Mouse (Mus musculus) forebrain, embryonic 11.5 days (tissue): ENCODE measurements around the gene Dnajc12. TPM values are rescaled to one million over a fixed set of nuclear protein-coding genes. Genes with fewer than 3 reads are reported as not detected.
A peak's percentile ranks its signal among the peaks of the same experiment; 100 is the strongest.
"Not testable (repeated sequence)": the region's sequence is repeated elsewhere in the genome, so short reads cannot be mapped to it uniquely, and the experiment has no call there.

Experiments used
- ATAC-seq: fragments of 200-750 bp; cut with Nextera tagmentation; replicated peaks from 2 replicates; pipeline ENCODE4 v1.8.0; 2017; ENCODE audit warnings: moderate TSS enrichment; ENCODE audit not compliant: low FRiP score
- DNase-seq: peaks from one replicate; pipeline ENCODE4 v3.0.0-alpha.2; 2017; ENCODE audit warnings: low spot score
- H3K27ac ChIP-seq: fragments of 300-500 bp; sonication (generic); 2 replicates; pipeline ENCODE4 v1.5.1; 2014; ENCODE audit warnings: low read depth, low read length
- H3K27me3 ChIP-seq: fragments of 300-500 bp; sonication (generic); 2 replicates; pipeline ENCODE4 v1.6.1; 2014; ENCODE audit warnings: mild to moderate bottlenecking, low read length, mixed read lengths; ENCODE audit not compliant: control insufficient read depth, insufficient read depth
- H3K36me3 ChIP-seq: fragments of 300-500 bp; sonication (generic); 2 replicates; pipeline ENCODE4 v1.6.1; 2014; ENCODE audit warnings: mild to moderate bottlenecking, low read length, moderate library complexity, mixed read lengths; ENCODE audit not compliant: control insufficient read depth, insufficient read depth
- H3K4me1 ChIP-seq: fragments of 300-500 bp; sonication (generic); replicated peaks from 2 replicates; pipeline ENCODE4 v1.6.1; 2014; ENCODE audit warnings: low read length, mixed read lengths; ENCODE audit not compliant: control insufficient read depth, insufficient read depth
- H3K4me2 ChIP-seq: fragments of 300-500 bp; sonication (generic); 2 replicates; pipeline ENCODE4 v1.6.1; 2014; ENCODE audit warnings: low read depth, mild to moderate bottlenecking, low read length, moderate library complexity, mixed read lengths; ENCODE audit not compliant: severe bottlenecking
- H3K4me3 ChIP-seq: fragments of 300-500 bp; sonication (generic); 2 replicates; pipeline ENCODE4 v1.5.1; 2014; ENCODE audit warnings: low read depth, low read length
- H3K9ac ChIP-seq: fragments of 300-500 bp; sonication (generic); 2 replicates; pipeline ENCODE4 v1.6.1; 2014; ENCODE audit warnings: low read length
- H3K9me3 ChIP-seq: fragments of 300-500 bp; sonication (generic); 2 replicates; pipeline ENCODE4 v1.6.1; 2016; ENCODE audit warnings: low read length, mixed read lengths; ENCODE audit not compliant: control insufficient read depth
- WGBS: fragments of 180-500 bp; shearing (Covaris S2); extraction: QIAGEN DNeasy Blood & Tissue Kit; methylation state at CpG from one replicate; pipeline ENCODE4 v1.1.7; 2014; 5-methylcytosine and 5-hydroxymethylcytosine counted together
- polyA plus RNA-seq: library from polyadenylated mRNA; unstranded; fragments of >200 nt; fragmentation: Nextera tagmentation; extraction: Ambion mirVana; gene quantifications from 2 replicates; pipeline ENCODE4 v1.2.1, GENCODE M21; 2014

Dnajc12 gene
- polyA plus RNA-seq, 1 experiment from 2014 or later = 8.7 TPM

GRCm38 (mm10) chr10:63350666-63351065 is 31.6 kb upstream of the Dnajc12 start:
- Histone ChIP-seq H3K36me3 (no peaks in the 10 kb centered on the region), H3K27ac (no peak overlapping the region), H3K4me1 (no peaks in the 10 kb centered on the region), H3K4me2 (no peak overlapping the region), H3K9ac (no peak overlapping the region), H3K27me3 (no peaks in the 10 kb centered on the region), H3K9me3 (no peaks in the 10 kb centered on the region), H3K4me3 (no peak overlapping the region)
- DNase-seq (no peak), ATAC-seq (no peak)
- 87% methylated on average over 7 of the region's 7 CpGs for WGBS

GRCm38 (mm10) chr10:63351099-63351498 is 31.1 kb upstream of the Dnajc12 start:
- H3K36me3 ChIP-seq, H3K4me1 ChIP-seq, ATAC-seq, H3K27me3 ChIP-seq, H3K9ac ChIP-seq, H3K27ac ChIP-seq, H3K9me3 ChIP-seq, H3K4me3 ChIP-seq, H3K4me2 ChIP-seq: not testable (repeated sequence)
- DNase-seq = peak; percentile 14
- WGBS = 89% methylated on average over 7 of the region's 7 CpGs

- WGBS = 88% methylated on average over 5 of the region's 5 CpGs
- H3K4me2 ChIP-seq = no peak overlapping the region
- H3K9me3 ChIP-seq = no peaks in the 10 kb centered on the region
- H3K36me3 ChIP-seq = no peaks in the 10 kb centered on the region
- no peak overlapping the region for H3K27ac ChIP-seq
- DNase-seq = no peak
- H3K27me3 ChIP-seq = no peaks in the 10 kb centered on the region
- no peaks in the 10 kb centered on the region for H3K4me1 ChIP-seq
- H3K4me3 ChIP-seq = no peak overlapping the region
- H3K9ac ChIP-seq = no peak overlapping the region
- ATAC-seq = no peak
These were observed 30.1 kb upstream of the Dnajc12 start for GRCm38 (mm10) chr10:63352111-63352510.

- H3K9me3 ChIP-seq = no peaks in the 10 kb centered on the region
- no peaks in the 10 kb centered on the region for H3K36me3 ChIP-seq
- no peaks in the 10 kb centered on the region for H3K4me1 ChIP-seq
- DNase-seq (no peak), ATAC-seq (no peak)
- 70% methylated on average over 1 of the region's 1 CpGs for WGBS
- no peak overlapping the region for H3K27ac ChIP-seq
- no peak overlapping the region for H3K9ac ChIP-seq
- H3K4me3 ChIP-seq = no peak overlapping the region
- no peaks in the 10 kb centered on the region for H3K27me3 ChIP-seq
- no peak overlapping the region for H3K4me2 ChIP-seq
These were observed 21.7 kb upstream of the Dnajc12 start for GRCm38 (mm10) chr10:63360502-63360901.

GRCm38 (mm10) chr10:63365918-63366455 is 16.3 kb upstream of the Dnajc12 start:
- Histone ChIP-seq H3K4me2 (no peak overlapping the region), H3K27ac (no peak overlapping the region), H3K4me1 (no peaks in the 10 kb centered on the region), H3K36me3 (no peaks in the 10 kb centered on the region), H3K4me3 (no peak overlapping the region), H3K9ac (no peak overlapping the region), H3K9me3 (no peaks in the 10 kb centered on the region), H3K27me3 (no peaks in the 10 kb centered on the region)
- DNase-seq = no peak
- WGBS = 62% methylated on average over 7 of the region's 7 CpGs
- ATAC-seq = no peak

- H3K4me1 ChIP-seq = no peaks in the 10 kb centered on the region
- no peak overlapping the region for H3K4me2 ChIP-seq
- no peak overlapping the region for H3K9ac ChIP-seq
- no peaks in the 10 kb centered on the region for H3K27me3 ChIP-seq
- ATAC-seq = no peak
- no peaks in the 10 kb centered on the region for H3K9me3 ChIP-seq
- H3K36me3 ChIP-seq = no peaks in the 10 kb centered on the region
- no peak for DNase-seq
- no peak overlapping the region for H3K27ac ChIP-seq
- H3K4me3 ChIP-seq = no peak overlapping the region
- WGBS = 79% methylated on average over 6 of the region's 6 CpGs
These were observed 14.9 kb upstream of the Dnajc12 start for GRCm38 (mm10) chr10:63367386-63367785.

GRCm38 (mm10) chr10:63368041-63368440 is 14.2 kb upstream of the Dnajc12 start:
- no peak overlapping the region for H3K9ac ChIP-seq
- H3K4me3 ChIP-seq = no peak overlapping the region
- no peaks in the 10 kb centered on the region for H3K9me3 ChIP-seq
- 88% methylated on average over 3 of the region's 3 CpGs for WGBS
- H3K27me3 ChIP-seq = no peaks in the 10 kb centered on the region
- ATAC-seq (no peak), DNase-seq (no peak)
- no peak overlapping the region for H3K4me2 ChIP-seq
- no peaks in the 10 kb centered on the region for H3K4me1 ChIP-seq
- H3K27ac ChIP-seq = no peak overlapping the region
- H3K36me3 ChIP-seq = no peaks in the 10 kb centered on the region

GRCm38 (mm10) chr10:63376303-63376702 is 5.9 kb upstream of the Dnajc12 start:
- H3K27me3 ChIP-seq = no peaks in the 10 kb centered on the region
- ATAC-seq (no peak), DNase-seq (no peak)
- H3K27ac ChIP-seq = no peak overlapping the region
- H3K36me3 ChIP-seq = no peaks in the 10 kb centered on the region
- H3K9ac ChIP-seq = no peak overlapping the region
- 86% methylated on average over 5 of the region's 5 CpGs for WGBS
- no peaks in the 10 kb centered on the region for H3K9me3 ChIP-seq
- no peak overlapping the region for H3K4me3 ChIP-seq
- H3K4me2 ChIP-seq = no peak overlapping the region
- H3K4me1 ChIP-seq = no peaks in the 10 kb centered on the region

GRCm38 (mm10) chr10:63377468-63377867 is 4.8 kb upstream of the Dnajc12 start:
- Histone ChIP-seq H3K27me3 (no peaks in the 10 kb centered on the region), H3K4me3 (no peak overlapping the region), H3K9me3 (no peaks in the 10 kb centered on the region), H3K4me2 (no peak overlapping the region), H3K27ac (no peak overlapping the region), H3K9ac (no peak overlapping the region), H3K4me1 (peaks cover 6% of the 10 kb centered on the region; the same call in 1 of the 2 replicates), H3K36me3 (no peaks in the 10 kb centered on the region)
- 22% methylated on average over 9 of the region's 9 CpGs for whole genome bisulfite sequencing
- ATAC-seq = no peak
- DNase-seq = peak; percentile 72
